Mouse (Mus musculus) cerebellum, postnatal 36 days (tissue): ENCODE measurements at regions not wholly inside any gene's neighbourhood (a gene's known extent, or its start where the extent isn't known, plus 50 kb on each side); places are given as distances from the start of the nearest gene placed in this dataset.
A peak's percentile ranks its signal among the peaks of the same experiment; 100 is the strongest.
"Not testable (repeated sequence)": the region's sequence is repeated elsewhere in the genome, so short reads cannot be mapped to it uniquely, and the experiment has no call there.

Source experiments
- DNase-seq, 2 experiments: peaks; one replicate each; pipeline ENCODE4 v3.0.0; 2021 to 2022; ENCODE audit warnings: mixed read lengths in 2 of 2

DNA sequence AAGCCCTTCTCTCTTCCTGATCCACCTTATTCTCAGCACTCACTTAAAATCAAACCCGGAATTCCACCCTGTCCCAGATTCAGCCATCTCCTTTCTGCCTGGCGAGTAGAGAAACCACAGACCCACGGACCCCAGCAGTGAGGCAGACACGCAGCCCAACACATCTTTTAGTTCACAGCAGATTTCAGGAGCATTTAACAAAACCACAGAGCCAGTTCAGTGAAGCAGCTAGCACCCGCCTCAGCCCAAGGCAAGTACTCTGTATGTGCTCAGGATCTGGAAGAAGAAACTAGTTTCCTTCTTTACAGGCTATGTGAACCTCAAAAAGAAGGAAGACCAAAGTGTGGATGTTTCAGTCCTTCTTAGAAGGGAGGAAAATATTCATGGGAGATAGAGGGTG is 560.6 kb downstream of the Nyap2 start:
- DNase-seq, result no peak

DNA sequence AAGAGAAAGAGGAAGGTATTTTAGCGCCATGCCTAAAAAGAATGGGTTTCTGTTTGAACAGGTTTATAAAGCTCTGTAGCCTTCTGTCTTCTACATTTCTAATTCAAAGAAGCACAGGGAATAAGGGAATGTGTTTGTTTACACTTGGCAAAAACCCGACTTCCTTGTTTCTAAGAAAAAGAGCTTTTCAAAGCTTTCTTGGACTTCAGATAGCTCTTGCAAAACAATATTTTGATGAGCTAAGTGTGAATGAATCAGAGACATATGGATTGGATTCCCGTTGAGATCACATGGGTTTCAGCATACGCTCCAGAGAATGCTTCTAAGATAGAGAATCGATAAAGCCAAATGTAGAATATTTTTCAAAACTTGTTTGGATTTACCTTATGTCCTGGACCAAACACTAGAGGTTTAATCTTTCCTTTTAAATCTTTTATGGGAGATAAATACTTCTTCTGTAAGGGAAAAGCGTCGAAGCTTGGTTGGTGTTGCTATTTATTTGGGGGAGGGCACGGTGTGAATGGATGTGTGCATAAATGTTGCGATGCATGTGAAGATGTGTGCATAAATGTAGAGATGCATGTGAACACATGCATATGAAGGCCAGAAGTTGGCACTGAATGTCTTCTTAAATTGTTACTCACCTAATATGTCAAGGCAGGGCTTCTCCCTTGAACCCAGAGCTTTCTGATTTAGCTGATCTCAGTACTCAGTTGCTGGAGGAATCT is 576.4 kb downstream of the Nyap2 start:
- no peak for DNase-seq

DNA sequence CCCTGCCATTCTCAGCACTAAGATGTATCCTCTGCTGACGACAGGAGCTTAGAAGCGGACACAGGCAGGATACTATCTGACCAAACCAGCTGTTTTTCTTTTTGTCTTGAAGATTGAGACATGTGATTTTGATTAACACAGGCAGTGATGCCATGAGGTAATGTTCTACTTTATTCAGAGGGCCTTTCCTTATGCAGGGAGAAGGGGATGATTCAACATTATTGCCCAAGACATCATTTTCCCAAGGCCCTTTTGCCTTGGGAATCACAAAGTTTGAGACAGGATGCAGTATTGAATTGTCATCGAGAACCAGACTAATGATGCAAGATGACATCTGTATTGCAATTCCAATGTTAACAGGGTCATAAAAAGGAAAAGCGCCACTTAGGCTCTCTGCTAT is 571.7 kb upstream of the Gm9747 start:
- no peak for DNase-seq

DNA sequence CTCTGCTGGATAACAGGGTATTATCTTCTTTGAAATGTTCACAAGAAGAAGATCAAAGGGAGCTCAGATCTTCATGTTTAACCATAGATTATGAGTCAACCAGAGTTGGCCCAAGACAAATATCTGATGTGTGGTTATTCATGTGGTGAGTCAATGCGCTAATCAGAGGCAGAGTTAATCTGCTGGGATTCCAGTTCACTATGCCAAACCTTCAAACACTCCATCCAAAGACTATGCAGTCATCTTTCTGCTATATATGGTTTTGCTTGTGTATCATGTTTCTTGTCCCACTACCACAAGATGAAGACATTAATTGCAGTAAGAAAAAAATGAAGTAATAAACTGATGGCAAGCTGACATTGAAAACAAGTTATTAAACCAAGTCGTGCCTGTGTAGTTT is 561.8 kb upstream of the Gm9747 start:
- no peak for DNase-seq

DNA sequence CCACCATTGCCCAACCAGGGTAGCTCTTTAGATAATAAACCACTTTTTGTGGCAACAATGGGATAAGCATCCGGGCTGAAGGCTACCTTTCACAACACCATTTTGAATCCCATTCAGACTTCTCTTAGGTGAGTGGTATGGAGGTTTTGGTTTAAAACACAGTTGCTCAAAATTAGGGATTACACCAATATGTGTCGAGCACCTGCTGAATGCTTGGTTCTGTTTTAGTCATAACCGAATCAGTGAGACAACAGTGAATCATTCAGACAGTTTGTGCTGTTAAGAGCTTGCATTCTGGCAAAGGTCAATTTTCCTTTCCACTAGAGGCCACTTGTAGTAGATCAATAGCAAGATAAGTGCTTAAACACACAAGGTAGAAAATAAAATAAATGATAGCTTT is 561.2 kb upstream of the Gm9747 start:
- DNase-seq, result no peak

DNA sequence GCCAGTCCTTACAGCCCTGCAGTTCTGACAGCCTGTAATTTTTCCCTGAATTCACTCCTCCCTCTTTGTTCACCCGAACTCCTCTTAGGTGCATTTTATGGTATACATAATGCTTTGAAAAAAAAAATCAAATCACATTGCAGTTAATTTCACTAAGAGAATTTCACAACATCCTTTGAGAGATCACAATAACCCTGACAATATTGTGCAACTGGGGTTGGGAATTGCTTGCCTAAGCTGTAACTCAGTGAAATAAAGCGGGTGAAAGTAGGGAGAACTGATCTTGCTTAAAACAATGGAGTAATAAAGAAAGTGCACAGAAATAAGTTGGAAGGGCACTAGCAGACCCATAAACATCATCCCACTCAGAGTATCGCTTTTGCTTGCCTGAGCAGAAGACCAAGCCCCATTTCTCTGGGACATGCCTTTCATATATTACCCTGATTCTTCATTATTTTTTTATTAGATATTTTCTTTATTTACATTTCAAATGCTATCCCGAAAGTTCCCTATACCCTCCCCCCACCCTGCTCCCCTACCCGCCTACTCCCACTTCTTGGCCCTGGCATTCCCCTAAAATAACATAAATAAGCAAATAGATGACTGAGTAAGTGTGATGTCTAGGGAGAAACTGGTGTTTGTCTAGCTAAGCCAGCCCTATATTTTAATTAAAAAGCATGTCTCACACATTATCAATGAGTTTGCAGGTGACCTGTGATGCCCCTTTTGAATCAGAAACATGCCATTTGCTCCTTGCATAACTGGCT is 557.2 kb upstream of the Gm9747 start:
- no peak for DNase-seq

DNA sequence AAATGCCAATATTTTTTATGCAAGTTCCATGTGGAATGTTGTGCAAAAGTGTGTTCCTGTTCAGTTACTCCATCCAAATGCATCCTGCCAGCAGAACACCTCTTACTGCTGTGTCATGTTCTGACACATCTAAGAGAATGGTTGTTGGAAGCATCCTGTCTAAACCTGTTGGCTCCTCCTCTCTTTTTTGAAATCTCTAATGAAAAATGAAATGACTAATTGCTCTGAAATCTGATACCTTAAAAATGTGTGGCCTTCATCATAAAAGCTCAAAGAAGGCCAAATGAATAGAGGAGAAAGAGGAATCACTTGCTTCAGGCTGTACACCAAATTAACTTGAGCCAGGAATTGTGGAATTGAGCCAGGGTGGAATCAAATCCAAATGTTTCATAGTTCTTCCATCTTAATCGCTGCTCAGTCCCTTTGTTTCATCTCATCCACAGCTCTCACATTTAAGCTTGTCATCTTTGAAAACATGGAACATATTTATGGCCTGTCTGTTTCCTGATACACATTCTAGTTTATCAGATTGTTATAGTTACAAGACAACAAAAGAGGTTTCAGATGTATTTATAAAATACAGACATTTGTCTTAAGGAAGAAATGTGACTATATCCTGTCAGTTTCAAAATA is 555.0 kb upstream of the Gm9747 start:
- DNase-seq, result no peak

DNA sequence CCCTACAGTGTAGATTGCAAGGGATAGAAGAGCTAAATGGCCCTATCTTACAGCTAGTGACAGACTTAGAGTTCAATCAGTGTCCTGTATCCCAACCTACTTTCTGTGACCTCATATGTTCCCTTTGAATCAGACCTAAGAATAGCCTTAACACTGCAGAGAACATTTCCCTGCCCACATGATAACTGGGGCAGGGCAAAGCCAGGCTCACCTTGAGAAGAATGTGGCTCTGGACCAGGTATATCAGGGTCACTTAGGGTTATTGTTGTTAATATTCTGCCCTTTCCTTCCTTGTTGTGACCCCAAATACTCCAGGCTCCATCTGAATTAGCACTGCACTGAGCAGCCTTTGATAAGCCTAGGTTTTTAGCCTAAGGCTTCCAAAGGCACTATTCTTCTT is 536.8 kb upstream of the Gm9747 start:
- DNase-seq, result no peak

DNA sequence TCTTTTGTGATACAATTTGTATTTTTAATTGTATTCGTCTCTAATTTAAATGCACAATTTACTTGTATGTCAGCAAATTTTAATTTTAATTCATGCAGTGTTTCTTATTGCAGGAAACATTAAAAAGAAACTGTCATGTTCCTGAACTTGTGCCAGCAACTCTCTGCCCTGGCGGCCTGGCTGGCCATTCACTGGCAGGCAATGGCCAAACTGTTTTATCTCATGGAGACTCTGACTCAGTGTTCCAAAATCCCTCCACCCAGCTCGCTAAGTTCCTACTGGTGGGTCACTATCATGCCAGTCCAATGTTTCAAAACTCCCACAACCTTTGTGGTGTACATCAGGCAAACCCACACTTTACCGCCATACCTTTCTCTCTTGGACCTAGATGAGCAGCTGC is 523.7 kb upstream of the Gm9747 start:
- no peak for DNase-seq

DNA sequence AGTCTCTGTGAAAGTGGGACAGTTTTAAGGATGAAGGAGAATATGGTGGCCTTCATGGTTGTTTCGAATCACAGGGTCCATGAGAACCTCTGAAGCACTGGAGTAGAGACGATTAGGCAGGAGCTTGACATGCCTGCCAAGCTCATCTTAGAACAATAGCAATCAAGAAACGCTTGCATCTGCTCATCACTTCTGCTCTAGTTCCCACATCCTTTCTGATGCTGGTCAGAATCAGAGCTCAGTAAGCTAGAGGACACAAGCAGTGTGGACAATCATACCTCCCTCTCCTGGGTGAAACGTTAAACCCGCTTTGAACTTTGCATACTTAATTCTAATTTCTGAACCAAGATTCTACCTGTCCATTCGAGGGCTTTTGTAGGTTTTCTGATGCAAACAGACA is 515.8 kb upstream of the Gm9747 start:
- DNase-seq, result no peak

DNA sequence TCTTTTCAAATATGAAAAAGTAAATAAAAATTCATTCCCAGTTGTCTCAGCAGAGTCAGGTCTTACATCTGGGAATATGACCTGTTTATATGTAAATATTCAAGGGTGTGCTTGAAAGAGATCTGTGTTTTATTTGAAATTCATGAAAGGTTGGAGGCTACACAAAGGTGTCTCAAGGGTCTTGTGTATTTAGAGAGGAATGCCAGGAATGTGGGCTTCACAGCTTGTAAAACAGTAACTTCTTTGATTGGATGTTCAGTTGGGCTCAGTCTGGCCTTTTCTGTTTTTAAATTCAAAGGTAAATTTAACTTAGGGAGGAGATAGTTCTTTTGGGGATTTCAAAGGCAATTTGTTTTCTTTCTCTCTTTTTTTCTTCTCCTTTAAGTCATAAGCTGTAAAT is 514.7 kb upstream of the Gm9747 start:
- DNase-seq, result no peak

DNA sequence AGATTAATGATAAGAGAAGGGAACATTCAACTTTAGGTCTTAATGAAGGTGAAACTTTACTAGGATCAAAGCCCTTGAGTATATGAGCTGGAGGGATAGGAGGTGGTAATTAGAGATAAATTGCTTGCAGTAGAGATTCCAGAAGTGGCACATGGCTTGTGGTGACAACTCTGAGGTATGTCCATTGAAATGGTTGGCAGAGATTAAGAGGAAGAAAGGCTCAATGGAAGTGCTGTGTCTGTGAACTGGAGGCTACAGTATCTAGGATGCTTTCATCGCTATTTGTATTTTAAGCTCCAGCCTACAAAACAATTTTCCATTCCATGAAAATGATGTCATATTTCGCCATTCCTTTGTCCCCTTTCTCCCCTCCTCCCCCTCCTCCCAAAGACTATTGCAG is 508.1 kb upstream of the Gm9747 start:
- no peak for DNase-seq

DNA sequence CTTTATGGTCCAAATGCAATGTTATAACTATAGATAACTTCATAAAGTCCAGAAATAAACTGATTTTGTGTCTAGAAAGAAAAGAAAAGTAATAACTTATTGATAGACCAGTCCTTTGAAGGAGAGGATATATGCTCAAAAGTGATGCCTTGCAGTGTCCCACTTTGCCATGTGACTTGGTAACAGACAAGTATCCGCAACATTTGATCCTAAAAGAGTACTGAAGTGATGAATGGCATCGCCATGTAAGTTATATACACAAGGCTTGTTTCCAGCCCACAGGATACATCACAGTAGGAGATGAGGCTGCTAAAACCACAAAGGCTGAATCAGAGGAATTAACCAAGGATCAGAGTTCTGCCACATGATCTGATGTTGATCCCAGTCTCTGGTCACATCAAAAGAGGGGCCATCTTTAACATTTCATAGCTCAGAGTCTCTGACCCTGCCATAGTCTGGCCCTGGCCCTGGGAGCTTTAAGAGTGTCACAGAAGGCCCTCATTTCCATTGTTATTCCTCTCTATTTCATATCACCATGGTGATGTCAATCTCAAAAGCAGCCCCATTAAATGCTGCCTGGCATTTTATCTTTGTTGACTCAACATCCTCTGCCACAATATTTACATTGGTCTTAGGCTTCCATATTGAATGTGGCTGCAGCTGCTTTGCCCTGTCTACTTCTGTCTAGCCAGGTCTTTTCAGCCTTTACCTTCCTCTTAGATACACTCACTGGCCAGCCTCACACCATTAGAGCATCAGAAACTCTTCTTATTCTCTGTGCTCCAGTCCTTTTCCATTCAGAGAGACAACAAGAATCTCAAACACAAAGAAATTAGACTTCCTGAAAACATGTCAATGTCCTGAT is 506.4 kb upstream of the Gm9747 start:
- DNase-seq, result no peak

DNA sequence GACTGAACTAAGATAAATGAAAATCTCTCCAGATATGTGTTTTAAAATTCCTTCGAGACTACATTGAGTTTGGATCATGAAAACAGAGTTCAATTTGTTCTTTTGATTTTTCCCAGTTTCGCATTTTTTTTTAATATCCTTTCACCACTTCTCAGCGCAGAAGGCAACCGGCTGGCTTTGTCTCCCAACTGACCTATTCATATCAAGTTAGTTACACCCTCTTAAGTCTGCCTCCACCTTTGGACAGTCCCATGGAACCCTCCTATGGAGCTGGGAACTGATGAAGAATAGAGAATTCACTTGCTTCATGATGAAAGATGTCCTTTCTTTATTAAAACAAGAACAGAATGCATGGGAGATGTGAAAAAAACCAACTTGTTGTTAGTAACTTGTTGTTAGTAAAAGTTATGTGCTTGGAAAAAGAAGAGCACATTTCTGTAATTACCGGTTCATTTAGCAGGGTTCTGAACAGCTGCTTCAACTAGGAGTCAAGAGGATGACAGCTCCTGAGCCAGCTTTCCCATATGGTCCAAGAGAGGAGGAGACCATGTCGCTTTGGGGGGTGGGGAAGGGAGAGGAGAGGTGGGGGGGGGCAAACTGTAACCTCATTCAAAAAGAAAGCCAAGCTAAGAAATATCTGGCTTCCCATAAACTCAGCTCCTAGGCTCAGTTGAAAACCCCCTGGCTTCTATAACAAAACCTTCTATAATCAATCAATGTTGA is 495.6 kb upstream of the Gm9747 start:
- DNase-seq, result no peak

DNA sequence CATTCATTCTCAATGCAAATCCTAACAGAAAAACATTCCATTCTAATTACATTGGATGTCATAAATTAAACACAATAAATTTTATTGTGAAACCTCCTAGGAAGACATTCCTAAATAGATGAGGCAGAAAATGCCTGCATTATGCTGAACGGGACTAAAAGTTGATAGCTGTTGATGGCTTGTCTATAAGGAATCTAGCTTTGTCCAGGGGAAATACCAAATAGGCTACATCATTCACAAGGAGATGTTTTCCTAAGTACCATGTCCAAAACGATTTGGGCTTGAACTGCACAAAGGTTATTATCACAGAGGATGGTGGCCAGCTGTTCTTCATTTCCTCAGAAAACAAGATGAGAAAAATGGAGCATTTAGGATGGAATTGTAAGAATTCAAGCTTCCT is 494.5 kb upstream of the Gm9747 start:
- no peak for DNase-seq

DNA sequence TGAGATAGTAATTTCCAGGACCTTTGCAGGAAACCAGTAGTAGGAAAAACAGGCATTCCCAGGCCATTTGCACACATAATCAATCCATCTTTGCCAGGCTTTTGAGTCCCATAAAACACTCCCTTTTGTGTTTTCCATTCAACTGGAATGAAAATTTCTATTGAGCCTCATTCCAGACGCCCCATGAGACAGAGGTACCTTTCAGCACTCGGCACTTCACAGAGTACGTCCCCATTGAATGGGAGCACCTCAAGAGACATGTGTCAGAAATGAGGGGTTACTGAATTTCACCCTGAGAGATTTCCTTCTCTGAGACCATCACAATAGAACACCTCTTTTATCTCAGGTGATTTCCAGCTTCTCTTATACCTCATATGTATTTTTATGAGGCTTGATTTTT is 493.5 kb upstream of the Gm9747 start:
- no peak for DNase-seq

DNA sequence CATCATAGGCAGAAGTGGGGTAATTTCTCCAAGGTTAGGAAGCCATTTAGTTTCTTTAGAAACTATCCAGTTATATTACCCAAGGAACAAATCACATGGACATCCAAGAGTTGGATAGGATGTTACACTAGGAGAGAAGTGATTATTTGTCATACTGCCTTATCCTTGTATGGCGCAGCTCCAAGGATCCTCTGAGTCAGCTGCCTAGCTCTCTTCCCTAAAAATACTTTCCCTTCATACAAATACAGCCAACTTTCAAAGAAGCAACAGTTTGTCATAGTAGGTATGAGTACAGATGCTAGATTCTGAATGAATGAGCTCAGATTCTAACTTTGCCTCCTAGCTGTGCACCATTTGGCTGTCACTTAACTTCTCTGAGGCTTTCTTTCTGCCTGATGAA is 492.9 kb upstream of the Gm9747 start:
- no peak for DNase-seq

DNA sequence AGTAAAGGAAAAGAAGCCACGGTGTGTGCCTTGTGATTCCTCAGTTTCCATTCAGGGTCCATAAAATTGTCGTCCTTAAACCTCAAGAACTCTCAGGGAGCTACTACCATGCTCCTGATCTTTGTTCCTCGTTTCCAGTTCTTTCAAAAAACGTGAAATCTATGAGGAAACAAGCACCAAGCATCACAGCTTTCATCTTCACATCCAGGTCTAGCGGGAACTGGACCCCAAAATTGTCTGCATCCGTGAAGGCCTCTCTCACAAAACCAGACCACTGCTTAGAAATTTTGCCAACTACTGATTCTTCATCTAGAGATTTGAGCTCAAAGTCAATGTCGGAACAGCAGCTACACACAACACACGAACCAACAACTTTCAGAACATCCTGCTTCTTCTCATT is 491.0 kb upstream of the Gm9747 start:
- not testable (repeated sequence) for DNase-seq

DNA sequence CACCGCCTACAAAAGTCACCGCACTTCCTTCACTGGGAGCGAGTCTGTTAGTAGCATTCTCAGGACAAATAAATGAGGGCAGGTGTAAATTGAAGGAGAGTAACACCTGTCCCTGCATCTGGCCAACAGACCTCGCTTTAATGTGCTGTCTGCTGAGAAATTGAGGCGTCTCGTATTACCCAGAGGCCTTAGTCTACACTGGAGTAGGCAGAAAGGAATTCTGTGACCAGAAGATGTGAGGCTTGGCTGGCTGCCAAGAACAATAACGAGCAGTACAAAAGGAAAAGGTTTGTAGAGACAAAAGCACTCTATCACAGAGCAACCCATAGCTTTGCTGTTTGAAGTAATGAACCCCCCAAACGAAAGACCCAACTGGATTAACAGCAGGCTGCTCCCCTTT is 488.4 kb upstream of the Gm9747 start:
- peak; percentile 3 to 15 for DNase-seq

DNA sequence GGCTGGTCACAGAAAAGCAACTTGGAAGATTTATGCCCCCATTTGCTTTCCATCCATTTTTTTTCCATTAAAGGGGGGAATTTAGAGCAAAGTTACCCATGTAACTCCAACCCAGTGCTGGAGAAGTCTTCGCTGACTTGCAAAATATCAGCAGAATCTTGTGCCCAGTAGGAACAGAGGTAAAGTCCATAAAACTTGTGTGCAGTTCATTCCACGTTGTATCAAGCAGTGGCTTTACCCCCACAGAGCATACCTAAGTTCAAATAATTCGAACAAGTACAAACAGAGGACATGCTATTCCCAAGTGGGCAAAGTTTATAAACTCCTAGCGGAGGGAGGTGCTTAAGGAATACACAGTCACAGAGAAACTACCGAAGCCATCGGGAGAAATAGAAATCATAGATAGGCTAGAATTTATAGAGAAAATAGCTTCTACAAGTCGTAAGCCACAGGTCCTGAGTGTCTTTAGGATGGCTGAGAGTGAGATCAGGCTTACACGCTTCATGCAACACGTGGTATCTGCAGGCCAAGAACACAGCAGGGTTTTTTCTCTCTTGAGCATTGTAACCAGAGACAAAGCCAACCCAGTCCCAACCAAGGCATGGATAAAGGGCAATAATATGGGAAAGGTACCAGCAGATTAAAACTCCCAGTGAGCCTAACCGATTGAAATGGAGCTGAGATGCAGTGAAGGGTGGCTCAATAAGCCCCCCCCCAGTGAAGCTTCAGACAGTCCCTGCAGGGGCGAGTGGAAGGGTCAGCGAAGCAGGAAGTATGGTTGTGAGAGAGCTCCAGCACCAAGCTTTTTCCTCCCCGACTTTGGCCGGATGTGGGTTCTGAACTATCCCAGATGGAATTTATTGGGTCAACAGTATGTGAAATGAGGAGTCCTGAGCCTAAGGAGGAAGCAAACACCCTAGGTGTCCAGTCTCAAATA is 487.6 kb upstream of the Gm9747 start:
- DNase-seq, result no peak

DNA sequence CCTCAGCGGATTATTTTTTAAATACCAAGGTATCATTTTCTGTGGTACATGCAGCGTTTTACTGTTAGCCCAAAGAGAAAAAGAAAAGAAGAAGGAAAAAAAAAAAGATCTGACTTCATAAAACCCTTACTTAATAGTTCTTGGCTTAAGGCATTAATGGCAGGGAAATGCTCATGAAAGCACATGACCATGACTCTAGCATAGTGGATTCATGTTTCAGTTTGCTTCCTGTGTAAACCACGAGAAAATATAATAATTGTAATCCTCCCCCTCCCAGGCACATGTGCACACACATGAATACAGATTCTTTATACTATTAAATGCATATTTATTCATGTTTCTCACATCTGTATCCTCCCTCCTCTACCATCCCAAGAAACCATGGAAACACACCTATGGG is 486.9 kb upstream of the Gm9747 start:
- DNase-seq, result no peak
